Mouse (Mus musculus): Measurements from ENCODE around the gene Syt11.
"Not testable (repeated sequence)": the region's sequence is repeated elsewhere in the genome, so short reads cannot be mapped to it uniquely, and the experiment has no call there.

The Syt11 gene

GRCm38 (mm10) chr3:88774939-88775841, at the start of gene Syt11:
Syt11 (minus strand) TSS chr3:88775164.
- not testable (repeated sequence) for DNase-seq

DNA sequence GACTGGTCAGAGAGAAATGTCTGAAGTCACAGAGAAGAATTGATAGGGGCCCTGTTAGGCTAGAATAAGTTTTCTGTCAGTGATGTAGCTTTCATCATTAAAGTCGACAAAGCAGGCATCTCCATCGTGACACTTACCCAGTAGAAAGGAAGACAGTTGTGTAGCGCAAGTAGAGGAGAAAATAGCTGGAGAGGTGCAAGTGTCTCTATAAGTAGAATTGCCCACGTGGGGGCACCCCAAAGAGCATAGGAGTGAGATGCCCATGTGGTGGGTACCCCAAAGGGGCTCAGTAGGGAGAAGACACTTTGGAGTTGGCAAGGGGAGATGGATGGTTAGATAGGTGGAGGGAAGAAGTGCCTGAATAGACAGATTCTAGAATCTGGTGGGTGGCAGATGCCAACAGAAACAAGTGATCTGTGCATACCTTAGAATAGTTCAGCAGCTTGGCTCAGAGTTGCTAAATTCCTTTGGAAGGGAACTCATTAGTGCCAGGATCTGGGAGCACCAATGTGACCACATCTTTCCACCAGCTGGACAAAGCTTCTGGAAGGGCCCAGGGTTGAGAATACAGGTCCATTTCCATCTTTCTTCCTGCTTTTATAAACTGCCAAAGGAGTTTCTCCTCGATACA, 29.1 kb upstream of the Syt11 start:
- no peak for DNase-seq

DNA sequence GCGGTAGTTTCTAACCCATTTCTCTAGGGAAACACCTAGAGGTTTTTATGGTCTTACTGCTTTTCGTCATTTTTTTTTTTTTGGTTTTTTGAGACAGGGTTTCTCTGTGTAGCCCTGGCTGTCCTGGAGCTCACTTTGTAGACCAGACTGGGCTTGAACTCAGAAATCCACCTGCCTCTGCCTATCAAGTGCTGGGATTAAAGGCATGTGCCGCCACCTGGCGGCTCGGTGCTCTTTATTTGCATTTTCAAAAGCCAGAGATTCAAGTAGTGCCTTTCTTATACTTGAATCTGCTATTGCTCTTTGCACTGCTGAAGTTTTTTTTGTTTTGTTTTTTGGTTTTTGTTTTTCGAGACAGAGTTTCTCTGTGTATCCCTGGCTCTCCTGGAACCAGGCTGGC, 22.5 kb upstream of the Syt11 start:
- DNase-seq: not testable (repeated sequence)

GRCm38 (mm10) chr3:88788033-88788432, 13.1 kb upstream of the Syt11 start:
- DNase-seq: not testable (repeated sequence)

- not testable (repeated sequence) for DNase-seq
Measured at GRCm38 (mm10) chr3:88786805-88787204, 11.8 kb upstream of the Syt11 start.

- not testable (repeated sequence) for DNase-seq
Measured at GRCm38 (mm10) chr3:88786323-88786722, 11.4 kb upstream of the Syt11 start.

GRCm38 (mm10) chr3:88784889-88785288, 9.9 kb upstream of the Syt11 start:
- DNase-seq: no peak

- DNase-seq: not testable (repeated sequence)
Measured at GRCm38 (mm10) chr3:88773163-88773562, 1.8 kb downstream of the Syt11 start.

DNA sequence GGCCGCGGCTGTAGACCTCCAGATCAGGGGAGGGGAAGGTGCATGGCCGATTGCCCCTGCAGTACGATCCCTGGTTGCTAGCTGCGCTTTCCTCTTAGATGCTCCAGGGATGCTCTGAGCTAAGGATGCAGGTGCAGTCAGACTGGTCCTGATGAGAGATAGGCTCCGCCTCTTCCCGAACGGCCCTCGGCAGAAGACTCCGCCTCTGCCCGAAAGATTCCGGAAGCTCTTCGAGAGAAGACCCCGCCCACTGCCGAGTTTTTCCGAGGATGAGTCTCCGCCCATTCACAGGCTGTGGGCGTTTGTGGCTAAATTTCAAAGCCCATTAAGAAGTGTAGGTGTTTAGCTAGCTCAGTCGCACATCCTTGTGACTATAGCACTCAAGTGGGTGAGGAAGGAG, 2.6 kb downstream of the Syt11 start:
- DNase-seq: peak; percentile 90

DNA sequence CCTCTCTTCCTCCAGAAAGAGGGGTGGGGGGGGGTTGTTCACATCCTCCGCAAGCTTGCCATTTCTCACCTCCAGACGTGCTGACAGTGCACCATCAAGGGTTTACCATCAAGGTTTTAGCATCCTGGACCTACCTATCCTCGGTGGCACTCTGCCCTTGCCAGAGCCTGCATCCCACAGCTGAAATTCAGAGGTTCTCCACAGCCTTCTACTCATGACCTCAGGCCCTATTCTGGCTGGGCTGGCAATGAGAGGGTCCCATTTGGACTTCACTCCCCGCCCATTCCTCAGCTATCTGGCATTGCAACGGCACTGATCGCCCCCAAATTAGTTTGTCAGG, 3.1 kb downstream of the Syt11 start:
- not testable (repeated sequence) for DNase-seq

GRCm38 (mm10) chr3:88771189-88771940, 3.6 kb downstream of the Syt11 start:
- DNase-seq: peak; percentile 43

- no peak for DNase-seq
Measured at GRCm38 (mm10) chr3:88762401-88762831, 12.5 kb downstream of the Syt11 start.

DNA sequence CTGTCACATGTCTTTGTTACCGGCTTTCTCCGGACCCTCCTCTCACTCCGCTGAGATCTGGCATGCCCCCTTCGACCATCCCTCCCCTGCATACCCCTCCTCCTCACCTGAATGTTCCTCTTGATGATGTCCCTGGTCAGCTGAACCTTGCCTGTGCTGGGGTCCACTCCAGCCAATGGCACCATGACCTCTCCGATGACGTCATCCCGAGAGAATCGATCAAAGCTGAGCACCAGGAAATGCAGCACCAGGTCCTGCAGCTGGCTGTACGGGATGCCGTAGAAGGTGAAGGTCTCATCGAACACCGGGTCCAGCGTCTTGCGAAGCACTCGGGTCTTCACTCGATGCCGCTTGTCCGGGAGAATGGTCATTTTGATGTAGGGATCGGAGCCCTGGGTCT, 13.3 kb downstream of the Syt11 start:
- no peak for DNase-seq

- DNase-seq: peak; percentile 87
Measured at GRCm38 (mm10) chr3:88758045-88758500, 16.9 kb downstream of the Syt11 start.

- DNase-seq: no peak
Measured at GRCm38 (mm10) chr3:88756276-88756675, 18.7 kb downstream of the Syt11 start.

DNA sequence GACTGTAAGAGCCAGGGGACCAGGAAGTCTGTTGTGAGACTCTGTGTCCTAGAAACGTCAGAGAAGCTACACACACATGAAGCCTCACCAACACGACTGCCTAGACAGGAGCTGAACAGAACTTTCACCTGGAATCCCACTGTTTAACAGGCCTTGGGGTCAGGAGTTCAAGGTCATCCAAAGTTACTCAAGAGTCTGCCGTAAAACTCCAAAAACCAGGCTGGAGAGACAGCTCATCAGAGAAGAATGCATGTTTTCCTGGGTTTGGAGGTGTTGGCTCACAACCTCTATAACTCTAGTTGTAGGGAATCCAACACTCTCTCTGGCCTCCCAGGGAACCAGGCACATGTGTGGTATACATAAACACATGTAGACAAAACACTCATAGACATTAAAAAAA, 19.4 kb downstream of the Syt11 start:
- DNase-seq: no peak

DNA sequence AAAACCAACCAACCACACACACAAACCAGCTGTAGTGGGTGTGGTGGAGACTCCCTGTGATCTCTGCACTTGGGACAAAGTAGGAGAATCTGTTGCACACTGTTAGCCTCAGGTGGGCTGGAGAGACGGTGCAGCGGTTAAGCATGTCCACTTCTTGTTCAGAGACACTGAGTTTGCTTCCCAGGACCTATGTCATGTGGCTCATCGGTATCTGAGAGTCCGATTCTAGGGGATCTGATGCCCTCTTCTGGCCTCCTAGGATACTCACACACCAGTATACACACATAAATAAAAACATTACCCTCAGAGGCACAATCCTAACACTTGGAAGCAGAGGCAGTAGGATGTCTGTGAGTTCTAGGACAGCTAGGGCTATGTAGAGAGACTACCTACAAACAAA, 20.7 kb downstream of the Syt11 start:
- DNase-seq: no peak

DNA sequence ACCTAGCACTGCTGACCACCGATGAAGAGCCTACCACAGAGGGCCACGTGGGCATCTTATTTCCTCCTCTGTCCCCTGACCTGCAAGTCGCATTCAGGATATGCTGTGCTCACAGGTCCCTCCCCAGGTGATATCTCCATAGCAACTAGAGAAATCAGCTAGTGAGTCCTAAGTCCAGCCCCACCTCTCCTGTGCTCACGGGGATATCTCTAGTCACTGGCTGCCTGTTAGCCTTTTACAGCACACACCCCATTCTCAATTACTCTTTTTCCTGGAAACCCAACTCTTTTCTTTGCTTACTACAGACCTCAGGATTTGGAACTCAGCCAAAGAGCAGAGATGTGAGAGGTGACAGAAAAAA, 28.1 kb downstream of the Syt11 start:
- no peak for DNase-seq

DNA sequence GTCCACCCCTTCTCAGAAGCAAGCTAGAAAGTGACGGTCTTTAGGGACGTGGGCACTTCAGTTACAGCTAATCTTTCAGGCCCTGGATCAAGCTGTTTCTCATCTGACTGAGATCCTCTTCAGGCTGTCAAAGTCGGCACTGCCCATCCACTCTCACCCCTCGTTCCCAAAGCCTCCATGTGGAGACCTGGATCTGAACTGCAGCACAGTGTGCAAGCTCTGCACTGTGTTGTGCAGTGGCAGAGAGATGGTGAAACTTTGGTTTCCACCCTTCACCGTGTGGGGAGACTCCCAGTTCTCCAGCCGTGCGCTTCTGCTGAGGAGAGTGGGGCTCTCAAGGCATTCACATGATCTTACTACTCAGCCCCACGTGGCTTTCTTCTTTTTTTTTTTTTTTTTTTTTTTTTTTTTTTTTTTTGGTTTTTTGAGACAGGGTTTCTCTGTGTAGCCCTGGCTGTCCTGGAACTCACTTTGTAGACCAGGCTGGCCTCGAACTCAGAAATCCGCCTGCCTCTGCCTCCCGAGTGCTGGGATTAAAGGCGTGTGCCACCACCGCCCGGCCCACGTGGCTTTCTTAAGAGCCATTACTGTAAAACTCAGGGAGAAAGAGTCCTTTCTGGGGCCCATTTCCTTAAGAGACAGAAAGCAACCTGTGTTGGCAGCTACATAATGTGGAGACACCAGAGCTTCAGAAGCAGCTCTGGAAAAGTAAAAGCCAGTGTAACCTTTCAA, 28.7 kb downstream of the Syt11 start:
- DNase-seq: no peak

DNA sequence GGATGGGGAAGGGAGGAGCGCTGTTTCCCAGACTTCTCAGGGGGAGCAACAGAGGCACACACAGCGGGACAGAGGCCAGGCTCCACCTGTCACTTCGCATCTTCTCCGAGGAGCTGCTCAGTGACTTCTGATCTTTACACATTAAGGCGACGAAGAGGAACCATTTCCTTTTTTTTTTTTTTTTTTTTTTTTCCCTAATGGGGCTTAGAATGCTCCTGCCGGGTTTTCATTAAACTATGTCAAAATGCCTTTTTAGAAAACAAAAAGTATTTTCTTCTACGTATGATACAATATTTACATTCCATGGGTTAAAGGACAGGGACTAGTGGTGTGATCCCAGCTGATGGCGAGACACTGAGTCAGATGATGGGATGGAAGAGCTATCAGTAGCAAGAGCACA, 29.4 kb downstream of the Syt11 start:
- no peak for DNase-seq

GRCm38 (mm10) chr3:88740147-88740546, 34.8 kb downstream of the Syt11 start:
- no peak for DNase-seq

DNA sequence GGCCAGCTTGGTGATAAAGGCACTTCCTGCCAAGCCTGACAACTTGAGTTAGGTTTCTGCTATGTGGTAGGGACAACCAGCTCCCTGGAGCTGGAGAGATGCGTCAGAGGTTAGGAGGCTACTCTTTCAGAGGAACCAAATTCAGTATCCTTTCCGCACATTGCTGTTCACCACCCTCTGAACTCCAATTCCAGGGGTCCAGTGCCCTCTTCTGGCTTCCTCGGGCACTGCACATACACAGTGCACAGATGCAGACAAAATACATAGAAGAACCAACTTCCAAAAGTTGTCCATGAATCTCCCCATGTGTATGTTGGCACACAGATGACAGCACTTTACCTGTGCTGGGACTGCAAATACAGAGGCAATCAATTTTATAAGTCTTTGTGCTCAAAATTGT, 36.3 kb downstream of the Syt11 start:
- DNase-seq: peak; percentile 82

- no peak for DNase-seq
Measured at GRCm38 (mm10) chr3:88736556-88736955, 38.4 kb downstream of the Syt11 start.
